Mouse (Mus musculus) brown adipose tissue, adult 24 weeks (tissue): ENCODE data around the gene Opalin. TPM values are rescaled to one million over a fixed set of nuclear protein-coding genes. Genes with fewer than 3 reads are reported as not detected.

ENCODE experiments used
- H3K27ac ChIP-seq: fragments of 200-500 bp; replicated peaks from 2 replicates; pipeline ENCODE4 v1.5.1; 2012; ENCODE audit warnings: low read depth, mild to moderate bottlenecking, low read length
- H3K4me1 ChIP-seq: fragments of 200-500 bp; 2 replicates; pipeline ENCODE4 v1.6.1; 2012; ENCODE audit warnings: low read length, mixed read lengths; ENCODE audit not compliant: control insufficient read depth, insufficient read depth, insufficient read length
- H3K4me3 ChIP-seq: fragments of 200-500 bp; 2 replicates; pipeline ENCODE4 v1.5.1; 2012; ENCODE audit warnings: low read depth, mild to moderate bottlenecking, low read length, moderate library complexity; ENCODE audit not compliant: insufficient read depth
- polyA plus RNA-seq: library from polyadenylated mRNA; stranded (reverse); fragments of >200 nt; gene quantifications from 2 replicates; pipeline ENCODE4 v1.2.4, GENCODE M21; 2012; ENCODE audit not compliant: missing spikeins, insufficient read depth, insufficient read length

Gene Opalin
- polyA plus RNA-seq, 1 experiment: not detected

DNA sequence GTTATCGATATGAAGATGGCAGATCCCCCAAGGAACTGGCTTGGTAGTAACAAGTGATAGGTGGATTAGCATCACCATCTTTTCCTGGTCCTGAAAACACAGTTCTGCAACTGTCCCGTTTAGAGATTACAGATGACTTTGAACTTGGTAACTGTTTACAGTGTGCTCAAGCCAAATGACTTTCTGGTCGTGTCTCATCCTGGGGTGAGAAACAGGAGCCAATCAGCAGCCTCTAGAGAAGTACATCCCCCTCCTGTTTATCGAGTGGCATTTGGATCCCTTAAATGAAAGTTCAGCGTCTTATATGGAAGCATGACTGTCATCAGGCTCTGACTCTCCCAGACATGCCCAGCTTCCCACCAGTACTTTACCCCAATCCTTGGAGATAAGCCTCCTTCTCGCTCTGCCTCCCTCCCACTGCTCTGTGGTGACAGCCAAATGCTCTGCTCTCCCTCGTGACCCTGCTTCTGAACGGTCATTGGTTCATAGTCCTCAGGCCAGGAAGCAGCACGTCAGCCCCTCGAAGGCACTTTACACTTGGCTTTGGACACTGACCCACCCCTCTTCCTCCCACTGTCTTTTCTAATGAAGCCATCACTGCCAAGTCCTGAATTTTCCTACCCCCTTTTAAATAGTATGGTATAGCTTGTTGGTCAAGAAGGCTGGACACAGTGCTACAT is 31.7 kb downstream of the Opalin start:
- no peak overlapping the region for H3K4me3 ChIP-seq
- H3K4me1 ChIP-seq: no peaks in the 10 kb centered on the region
- no peak overlapping the region for H3K27ac ChIP-seq

DNA sequence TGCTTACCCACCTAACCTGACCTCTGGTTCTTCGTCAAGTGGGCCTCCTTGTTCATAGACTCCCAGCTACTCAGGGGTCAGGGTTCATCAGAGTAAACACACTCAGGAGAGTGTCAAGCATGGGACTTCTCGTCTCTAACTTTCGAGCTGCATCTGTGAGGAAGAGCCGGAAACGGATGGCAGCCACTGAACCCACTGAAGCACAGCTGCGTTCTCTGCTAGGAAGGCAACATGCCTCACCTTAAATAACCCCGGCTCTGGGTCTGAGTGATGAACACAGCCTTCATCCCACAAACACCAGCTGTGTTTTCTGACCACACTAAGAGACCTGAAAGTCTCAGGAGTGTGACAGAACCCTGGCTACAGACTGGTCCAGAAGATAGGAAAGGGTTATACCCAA is 37.8 kb downstream of the Opalin start:
- Histone ChIP-seq H3K4me1 (no peaks in the 10 kb centered on the region), H3K4me3 (no peak overlapping the region), H3K27ac (no peak overlapping the region)

GRCm38 (mm10) chr19:41035809-41036551 is 40.9 kb downstream of the Opalin start:
- Histone ChIP-seq H3K4me3 (no peak overlapping the region), H3K4me1 (no peaks in the 10 kb centered on the region), H3K27ac (no peak overlapping the region)

GRCm38 (mm10) chr19:41031869-41032268 is 45.0 kb downstream of the Opalin start:
- H3K27ac ChIP-seq: no peak overlapping the region
- no peaks in the 10 kb centered on the region for H3K4me1 ChIP-seq
- H3K4me3 ChIP-seq: no peak overlapping the region

DNA sequence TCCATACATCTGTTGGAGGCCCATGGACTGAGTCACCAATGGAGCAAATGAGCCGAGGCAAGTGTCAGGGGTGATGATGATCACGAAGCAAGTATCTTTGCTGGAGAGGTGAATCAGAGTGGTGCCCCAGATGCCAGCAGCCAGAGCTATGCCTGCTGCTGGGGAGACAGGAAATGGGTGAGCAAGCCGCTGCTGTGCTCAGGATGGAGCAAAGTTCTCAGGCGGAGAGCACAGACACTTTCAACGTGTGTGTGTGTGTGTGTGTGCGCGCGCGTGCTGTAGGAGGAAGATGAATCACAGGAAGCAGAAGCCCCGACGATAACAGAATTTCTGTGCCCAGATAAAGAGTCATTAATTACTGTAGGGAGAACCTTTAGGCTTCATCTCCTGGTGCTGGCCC is 45.9 kb downstream of the Opalin start:
- Histone ChIP-seq H3K4me3 (no peak overlapping the region), H3K4me1 (no peaks in the 10 kb centered on the region), H3K27ac (no peak overlapping the region)

GRCm38 (mm10) chr19:41030161-41030560 is 46.8 kb downstream of the Opalin start:
- H3K27ac ChIP-seq: no peak overlapping the region
- H3K4me1 ChIP-seq: no peaks in the 10 kb centered on the region
- H3K4me3 ChIP-seq: no peak overlapping the region

- H3K4me1 ChIP-seq: no peaks in the 10 kb centered on the region
- H3K27ac ChIP-seq: no peak within 1 kb of the TSS
- no peak within 1 kb of the TSS for H3K4me3 ChIP-seq
Observed at GRCm38 (mm10) chr19:41029219-41029618, 47.7 kb downstream of the Opalin start, which contains the start of gene Dntt. Dntt (plus strand) TSS chr19:41029275.

DNA sequence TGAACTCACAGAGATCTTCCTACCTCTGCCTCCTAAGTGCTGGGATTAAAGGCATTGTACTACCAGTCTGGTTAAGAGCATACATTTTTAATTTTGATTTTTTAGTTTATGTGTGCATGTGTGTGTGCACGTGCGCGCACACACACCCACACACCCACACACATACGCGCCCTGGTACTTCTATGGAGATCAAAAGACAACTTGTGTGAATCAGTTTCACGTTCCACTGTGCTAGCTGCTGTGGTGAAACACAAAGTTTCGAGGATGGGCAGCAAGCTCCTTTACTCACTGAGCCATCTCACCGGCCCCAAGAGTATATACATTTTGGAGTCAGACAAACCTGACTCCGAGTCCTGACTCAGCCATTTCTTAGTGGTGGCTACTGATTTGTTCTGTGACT is 49.3 kb downstream of the Opalin start:
- Histone ChIP-seq H3K4me3 (no peak overlapping the region), H3K27ac (no peak overlapping the region), H3K4me1 (no peaks in the 10 kb centered on the region)

DNA sequence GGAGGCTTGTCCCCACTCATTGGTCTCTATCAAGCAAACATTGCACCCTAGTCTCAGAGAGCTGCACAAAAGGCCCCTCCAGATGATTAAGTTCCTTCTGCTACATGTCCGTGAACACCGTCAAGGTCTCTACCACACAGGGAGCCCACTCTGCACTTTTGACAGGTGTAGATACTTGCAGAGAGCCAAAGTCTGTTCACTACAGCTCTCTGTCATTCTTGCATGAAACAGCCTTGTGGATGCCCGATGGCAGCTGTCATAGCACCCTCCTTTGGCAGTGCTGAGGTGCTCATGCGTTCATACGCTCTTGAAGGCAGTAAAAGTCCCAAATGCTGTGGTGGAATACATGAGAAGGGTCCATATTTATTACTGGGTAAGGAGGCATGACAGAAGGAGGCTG is 49.9 kb downstream of the Opalin start:
- H3K27ac ChIP-seq: no peak overlapping the region
- H3K4me3 ChIP-seq: no peak overlapping the region
- H3K4me1 ChIP-seq: no peaks in the 10 kb centered on the region

DNA sequence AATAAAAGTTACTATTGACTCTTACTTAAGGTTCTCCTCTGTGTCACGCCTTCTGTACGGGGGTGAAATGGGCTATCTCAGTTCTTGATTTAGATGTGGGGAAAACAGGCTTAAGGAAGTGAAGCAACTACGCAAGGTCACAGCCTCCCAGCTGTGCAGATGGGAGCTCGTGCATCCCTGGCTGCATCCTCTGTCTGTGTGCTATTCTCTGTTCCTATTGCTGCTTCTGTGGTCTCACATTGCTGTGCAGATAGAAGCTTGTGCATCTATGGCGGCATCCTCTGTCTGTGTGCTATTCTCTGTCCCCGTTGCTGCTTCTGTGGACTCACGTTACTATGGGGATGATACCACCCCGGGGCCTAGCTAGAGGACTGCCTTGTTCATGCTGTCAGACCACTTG is 50.4 kb downstream of the Opalin start:
- H3K27ac ChIP-seq: no peak overlapping the region
- no peak overlapping the region for H3K4me3 ChIP-seq
- H3K4me1 ChIP-seq: no peaks in the 10 kb centered on the region

- Histone ChIP-seq H3K4me3 (no peak overlapping the region), H3K4me1 (no peaks in the 10 kb centered on the region), H3K27ac (no peak overlapping the region)
Observed at GRCm38 (mm10) chr19:41022244-41022643, 54.7 kb downstream of the Opalin start.

DNA sequence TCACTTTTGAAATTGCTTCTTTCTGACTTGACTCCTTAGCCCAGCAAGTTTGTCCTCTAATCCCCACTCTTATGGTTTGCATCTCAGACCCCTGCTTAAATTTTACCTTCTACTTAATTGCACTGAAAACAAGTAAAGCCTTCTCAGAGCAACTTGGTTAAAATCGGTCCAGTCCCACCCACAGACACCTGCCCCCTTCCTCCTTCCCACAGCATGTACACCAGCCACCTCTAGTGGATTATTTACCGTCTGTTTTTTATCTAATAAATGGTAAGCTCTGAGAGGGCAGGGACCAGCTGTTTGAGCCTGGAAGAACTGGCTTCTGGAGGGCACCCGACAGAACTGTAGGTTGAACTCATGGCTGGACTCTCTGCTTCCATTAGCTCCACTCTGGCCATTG is 56.4 kb downstream of the Opalin start:
- Histone ChIP-seq H3K27ac (no peak overlapping the region), H3K4me3 (no peak overlapping the region), H3K4me1 (0 out of 2 replicates have a peak, but pooled peaks cover 3% of the 10 kb centered on the region)

- Histone ChIP-seq H3K4me3 (no peak overlapping the region), H3K27ac (no peak overlapping the region), H3K4me1 (0 out of 2 replicates have a peak, but pooled peaks cover 3% of the 10 kb centered on the region)
Observed at GRCm38 (mm10) chr19:41019164-41019675, 57.7 kb downstream of the Opalin start.

DNA sequence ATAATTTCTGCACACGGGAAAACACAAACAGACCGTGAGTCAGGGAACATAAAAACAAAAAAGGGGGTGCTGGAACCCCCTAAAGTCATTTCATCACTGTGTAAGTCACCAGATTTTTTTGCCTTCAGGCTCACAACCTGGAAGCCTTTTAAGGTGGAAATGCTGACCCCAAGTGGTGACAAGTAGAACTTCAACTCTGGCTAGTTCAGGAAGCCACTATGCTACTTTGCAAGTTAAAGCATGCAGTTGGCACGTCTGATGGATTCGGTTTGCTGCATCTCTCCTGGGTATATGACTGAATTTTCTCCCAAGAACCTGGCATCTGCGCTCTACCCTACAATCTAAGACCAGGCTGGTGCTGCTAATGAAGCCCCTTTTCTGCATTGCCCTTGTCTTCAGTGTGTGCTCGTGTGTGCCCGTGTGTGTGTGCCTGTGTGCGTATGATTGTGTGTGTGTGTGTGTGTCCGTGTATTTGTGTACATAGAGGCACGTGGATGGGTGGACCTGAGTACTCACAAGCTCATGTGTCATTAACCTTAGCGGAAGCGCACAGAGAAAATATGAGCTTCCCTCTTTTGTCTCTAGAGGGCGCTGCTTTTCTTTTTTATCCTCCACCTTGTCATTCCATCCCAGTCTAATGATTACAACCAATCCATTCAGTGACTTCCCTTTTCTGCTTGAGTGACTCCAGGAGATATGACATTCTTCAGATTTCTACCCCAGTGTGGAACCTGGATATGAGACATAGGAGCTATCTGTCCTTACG is 60.8 kb downstream of the Opalin start:
- H3K4me1 ChIP-seq: 0 out of 2 replicates have a peak, but pooled peaks cover 3% of the 10 kb centered on the region
- no peak overlapping the region for H3K4me3 ChIP-seq
- H3K27ac ChIP-seq: no peak overlapping the region

GRCm38 (mm10) chr19:41014003-41014402 is 62.9 kb downstream of the Opalin start:
- 0 out of 2 replicates have a peak, but pooled peaks cover 3% of the 10 kb centered on the region for H3K4me1 ChIP-seq
- no peak overlapping the region for H3K27ac ChIP-seq
- no peak overlapping the region for H3K4me3 ChIP-seq
